Mouse (Mus musculus) adrenal gland, postnatal 10 days (tissue): ENCODE data around the gene Mcm3. TPM values are rescaled to one million over a fixed set of nuclear protein-coding genes. Genes with fewer than 3 reads are reported as not detected.
"Not testable (repeated sequence)": the region's sequence is repeated elsewhere in the genome, so short reads cannot be mapped to it uniquely, and the experiment has no call there.

Experiments
- DNase-seq: peaks from one replicate; pipeline ENCODE4 v3.0.0; 2021; ENCODE audit warnings: mixed read lengths
- total RNA-seq, 2 experiments: library from RNA; stranded (reverse); gene quantifications; 2 replicates each; pipeline ENCODE4 v1.2.3; 2021

Gene Mcm3
- total RNA-seq, 2 experiments from 2014 or later = 40.3 to 54.6 TPM

GRCm38 (mm10) chr1:20804526-20804925 is 15.6 kb downstream of the Mcm3 start:
- DNase-seq = no peak

GRCm38 (mm10) chr1:20801682-20802390 is 18.3 kb downstream of the Mcm3 start:
- DNase-seq = peak; percentile 33

- no peak for DNase-seq
Observed at GRCm38 (mm10) chr1:20801275-20801674, 18.8 kb downstream of the Mcm3 start.

- no peak for DNase-seq
Observed at GRCm38 (mm10) chr1:20795178-20795577, 24.9 kb downstream of the Mcm3 start.

GRCm38 (mm10) chr1:20794760-20795159 is 25.4 kb downstream of the Mcm3 start:
- no peak for DNase-seq

GRCm38 (mm10) chr1:20791414-20791813 is 28.7 kb downstream of the Mcm3 start:
- DNase-seq = no peak

GRCm38 (mm10) chr1:20790517-20790916 is 29.6 kb downstream of the Mcm3 start, which contains the start of gene Il17f:
Gene Il17f (minus strand): TSS chr1:20790617.
- DNase-seq = not testable (repeated sequence)

GRCm38 (mm10) chr1:20788419-20788818 is 31.7 kb downstream of the Mcm3 start:
- no peak for DNase-seq

- no peak for DNase-seq
Observed at GRCm38 (mm10) chr1:20787046-20787445, 33.1 kb downstream of the Mcm3 start.

GRCm38 (mm10) chr1:20778366-20778765 is 41.7 kb downstream of the Mcm3 start:
- DNase-seq = no peak

GRCm38 (mm10) chr1:20774026-20774730 is 45.9 kb downstream of the Mcm3 start:
- DNase-seq = not testable (repeated sequence)

- no peak for DNase-seq
Observed at GRCm38 (mm10) chr1:20766526-20766925, 53.6 kb downstream of the Mcm3 start.

GRCm38 (mm10) chr1:20761411-20761810 is 58.7 kb downstream of the Mcm3 start:
- DNase-seq = no peak

- DNase-seq = no peak
Observed at GRCm38 (mm10) chr1:20760331-20760730, 59.8 kb downstream of the Mcm3 start.

GRCm38 (mm10) chr1:20759799-20760198 is 60.3 kb downstream of the Mcm3 start:
- peak; percentile 5 for DNase-seq

- DNase-seq = peak; percentile 23
Observed at GRCm38 (mm10) chr1:20757586-20757985, 62.5 kb downstream of the Mcm3 start.

GRCm38 (mm10) chr1:20754439-20754838 is 65.7 kb downstream of the Mcm3 start:
- DNase-seq = no peak

Other genes starting within 250 kb of the Mcm3 start
- 1 to 10 TPM in 1 of 2 experiments, under 1 TPM in 1; 0.39 to 1.1 TPM for gene Pkhd1, start 202.2 kb downstream of the Mcm3 start, total RNA-seq
- not detected for gene Il17a, start 89.4 kb downstream of the Mcm3 start, total RNA-seq
- not detected for gene Il17f, start 29.7 kb downstream of the Mcm3 start, total RNA-seq
- gene Paqr8, start 70.3 kb upstream of the Mcm3 start, total RNA-seq = 10 to 100 TPM; 20.7 to 22.4 TPM
- gene Efhc1, start 131.3 kb upstream of the Mcm3 start, total RNA-seq = 1 to 10 TPM; 1.5 to 3.2 TPM